Mouse (Mus musculus) midbrain, postnatal 0 days (tissue): ENCODE results near the gene Mta3. TPM values are rescaled to one million over a fixed set of nuclear protein-coding genes. Genes with fewer than 3 reads are reported as not detected.

Experiments used
- ATAC-seq: fragments of 200-750 bp; cut with Nextera tagmentation; 2 replicates; pipeline ENCODE4 v1.8.0; 2017; ENCODE audit warnings: moderate number of reproducible peaks, mild to moderate bottlenecking, moderate TSS enrichment, moderate library complexity; ENCODE audit not compliant: low FRiP score
- DNase-seq: peaks from one replicate; pipeline ENCODE4 v3.0.0-alpha.2; 2015; ENCODE audit warnings: low spot score
- H3K27ac ChIP-seq: fragments of 300-500 bp; sonication (generic); 2 replicates; pipeline ENCODE4 v1.5.1; 2014; ENCODE audit warnings: low read depth, mild to moderate bottlenecking, low read length, mixed read lengths
- H3K27me3 ChIP-seq: fragments of 300-500 bp; sonication (generic); 2 replicates; pipeline ENCODE4 v1.6.1; 2014; ENCODE audit warnings: low read length, control low read depth, mixed read lengths; ENCODE audit not compliant: insufficient read depth
- H3K36me3 ChIP-seq: fragments of 300-500 bp; sonication (generic); 2 replicates; pipeline ENCODE4 v1.6.1; 2014; ENCODE audit warnings: low read length, control low read depth, mixed read lengths; ENCODE audit not compliant: insufficient read depth
- H3K4me1 ChIP-seq: fragments of 300-500 bp; sonication (generic); 2 replicates; pipeline ENCODE4 v1.6.1; 2014; ENCODE audit warnings: mild to moderate bottlenecking, control low read depth, antibody characterized with exemption, low read length, mixed read lengths; ENCODE audit not compliant: insufficient read depth
- H3K4me2 ChIP-seq: fragments of 300-500 bp; sonication (generic); 2 replicates; pipeline ENCODE4 v1.6.1; 2014; ENCODE audit warnings: low read depth, mild to moderate bottlenecking, low read length, mixed read lengths; ENCODE audit not compliant: poor library complexity, severe bottlenecking
- H3K4me3 ChIP-seq: fragments of 300-500 bp; sonication (generic); 2 replicates; pipeline ENCODE4 v1.5.1; 2014; ENCODE audit warnings: low read depth, mild to moderate bottlenecking, low read length, moderate library complexity
- H3K9ac ChIP-seq: fragments of 300-500 bp; sonication (generic); replicated peaks from 2 replicates; pipeline ENCODE4 v1.6.1; 2014; ENCODE audit warnings: mild to moderate bottlenecking, low read length, moderate library complexity, mixed read lengths; ENCODE audit not compliant: poor library complexity, severe bottlenecking
- H3K9me3 ChIP-seq: fragments of 300-500 bp; sonication (generic); 2 replicates; pipeline ENCODE4 v1.6.1; 2016; ENCODE audit warnings: low read length, control low read depth
- CTCF ChIP-seq: IDR thresholded peaks from 2 replicates; pipeline ENCODE4 v1.5.1; 2016; ENCODE audit warnings: antibody characterized with exemption, mild to moderate bottlenecking
- WGBS: fragments of 180-500 bp; shearing (Covaris S2); extraction: QIAGEN DNeasy Blood & Tissue Kit; methylation state at CpG from one replicate; pipeline ENCODE4 v1.1.7; 2014; 5-methylcytosine and 5-hydroxymethylcytosine counted together
- polyA plus RNA-seq: library from polyadenylated mRNA; unstranded; fragments of >200 nt; fragmentation: Nextera tagmentation; extraction: Ambion mirVana; gene quantifications from 2 replicates; pipeline ENCODE4 v1.2.1, GENCODE M21; 2015
- total RNA-seq: library from RNA; depleted of rRNA; stranded (reverse); fragments of >200 nt; gene quantifications from 2 replicates; pipeline ENCODE4 v1.2.3, GENCODE M21; 2014

The Mta3 gene
- total and polyA plus RNA-seq, 2 experiments from 2014 or later = 28.9 to 43.6 TPM

DNA sequence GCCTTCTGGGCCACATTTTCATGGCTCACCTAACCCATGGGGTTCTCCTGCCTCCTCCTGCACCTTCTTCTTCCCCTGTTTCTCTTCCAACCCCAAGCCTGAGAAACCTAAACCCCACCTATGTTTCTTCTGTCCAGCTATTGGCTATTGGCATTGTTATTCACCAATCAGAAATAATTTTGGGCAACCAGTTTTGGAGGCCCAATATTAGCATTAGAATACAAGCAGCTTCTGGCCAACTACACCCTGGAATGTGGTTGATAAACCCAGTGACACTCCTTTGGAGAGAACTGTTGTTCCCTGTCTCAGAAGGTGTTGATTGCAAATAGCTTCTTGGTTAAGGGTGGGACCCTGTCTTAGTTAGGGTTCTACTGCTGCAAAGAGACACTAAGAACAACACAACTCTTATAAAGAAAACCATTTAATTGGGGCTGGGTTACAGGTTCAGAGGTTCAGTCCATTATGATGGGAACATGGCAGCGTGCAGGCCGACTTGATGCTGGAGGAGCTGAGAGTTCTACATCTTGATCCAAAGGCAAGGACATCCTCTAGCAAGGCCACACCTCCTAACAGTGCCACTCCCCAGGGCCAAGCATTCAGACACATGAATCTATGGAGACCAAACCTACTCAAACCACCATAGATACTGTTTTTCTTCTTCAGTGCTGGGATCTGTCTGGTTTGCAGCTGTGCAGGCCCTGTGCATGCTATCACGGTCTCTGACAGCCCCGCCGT lies 44.4 kb downstream of the Mta3 start:
- no peak overlapping the region for H3K4me3 ChIP-seq
- peaks cover 3% of the 10 kb centered on the region; the same call in 1 of the 2 replicates for H3K36me3 ChIP-seq
- DNase-seq = no peak
- no peaks in the 10 kb centered on the region for H3K4me1 ChIP-seq
- WGBS = 92% methylated on average over 5 of the region's 5 CpGs
- TF ChIP-seq CTCF = no peak
- no peak overlapping the region for H3K27ac ChIP-seq
- no peak for ATAC-seq
- H3K9ac ChIP-seq = no peak overlapping the region
- H3K27me3 ChIP-seq = no peaks in the 10 kb centered on the region
- H3K9me3 ChIP-seq = no peaks in the 10 kb centered on the region
- no peak overlapping the region for H3K4me2 ChIP-seq

DNA sequence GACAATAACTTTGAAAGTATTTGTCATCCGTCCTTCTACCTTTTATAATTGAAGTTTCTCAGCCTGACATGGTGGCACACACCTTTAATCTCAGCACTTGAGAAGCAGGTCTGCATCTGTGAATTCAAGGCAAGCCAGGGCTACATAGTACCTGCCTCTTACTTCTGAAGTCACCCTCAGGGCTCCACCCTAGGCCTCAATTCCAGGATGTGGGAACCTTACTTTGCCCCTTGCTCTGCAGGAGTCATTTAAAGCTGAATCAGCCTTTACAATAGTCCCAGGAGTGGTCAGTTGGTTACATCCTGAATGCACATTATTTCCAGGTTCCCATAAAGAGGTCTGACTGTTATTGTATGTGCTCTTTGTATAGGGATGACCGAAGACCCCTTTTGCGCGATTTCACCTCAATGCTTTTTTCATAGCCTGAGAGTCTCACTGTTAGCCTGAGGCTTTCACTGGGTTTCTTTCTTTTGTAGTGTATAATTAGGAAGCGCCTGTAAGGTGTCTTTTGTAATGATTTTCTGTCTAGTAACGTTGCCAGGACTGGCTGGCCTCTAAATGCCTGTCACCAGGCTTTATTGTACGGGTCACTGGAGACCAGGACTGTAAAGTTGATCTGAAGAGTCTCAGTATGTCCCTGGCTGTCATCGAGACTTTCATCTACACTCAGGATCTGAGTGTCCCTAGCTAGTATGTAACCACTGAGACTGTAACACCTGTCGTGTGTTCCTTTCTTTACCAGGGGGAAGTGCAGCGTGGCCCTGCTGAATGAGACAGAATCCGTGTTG lies 47.3 kb downstream of the Mta3 start:
- H3K4me1 ChIP-seq = no peaks in the 10 kb centered on the region
- H3K27me3 ChIP-seq = no peaks in the 10 kb centered on the region
- H3K9me3 ChIP-seq = no peaks in the 10 kb centered on the region
- peaks cover 12% of the 10 kb centered on the region; the same call in 1 of the 2 replicates for H3K36me3 ChIP-seq
- DNase-seq = no peak
- WGBS = 60% methylated on average over 11 of the region's 11 CpGs
- no peak for TF ChIP-seq CTCF
- H3K27ac ChIP-seq = no peak overlapping the region
- H3K4me3 ChIP-seq = no peak overlapping the region
- H3K4me2 ChIP-seq = no peak overlapping the region
- no peak overlapping the region for H3K9ac ChIP-seq
- no peak for ATAC-seq

DNA sequence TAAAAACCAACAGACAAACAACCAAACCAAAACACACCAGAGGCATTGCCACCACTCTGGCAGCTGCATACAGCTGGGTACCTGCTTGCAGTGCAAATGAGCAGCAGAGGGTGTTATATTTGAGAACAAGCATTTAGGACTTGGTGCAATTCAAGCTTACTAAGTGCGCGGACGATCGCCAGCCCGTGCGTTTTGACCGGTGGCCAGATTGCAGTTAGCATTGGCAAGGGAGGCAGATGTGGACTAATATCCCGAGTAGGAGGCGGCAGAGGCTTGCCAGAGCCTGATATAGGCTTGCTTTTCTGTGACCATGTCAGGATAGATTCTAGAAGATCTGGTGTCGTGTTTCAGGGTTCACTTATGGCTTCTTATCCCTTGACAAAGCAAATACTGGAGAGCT lies 52.1 kb downstream of the Mta3 start:
- Histone ChIP-seq H3K9me3 (no peaks in the 10 kb centered on the region), H3K27me3 (no peaks in the 10 kb centered on the region), H3K9ac (no peak overlapping the region), H3K4me1 (no peaks in the 10 kb centered on the region), H3K36me3 (peaks cover 12% of the 10 kb centered on the region; the same call in 1 of the 2 replicates), H3K4me2 (no peak overlapping the region), H3K4me3 (no peak overlapping the region), H3K27ac (no peak overlapping the region)
- DNase-seq = no peak
- TF ChIP-seq CTCF = no peak
- 92% methylated on average over 10 of the region's 10 CpGs for WGBS
- ATAC-seq = no peak

DNA sequence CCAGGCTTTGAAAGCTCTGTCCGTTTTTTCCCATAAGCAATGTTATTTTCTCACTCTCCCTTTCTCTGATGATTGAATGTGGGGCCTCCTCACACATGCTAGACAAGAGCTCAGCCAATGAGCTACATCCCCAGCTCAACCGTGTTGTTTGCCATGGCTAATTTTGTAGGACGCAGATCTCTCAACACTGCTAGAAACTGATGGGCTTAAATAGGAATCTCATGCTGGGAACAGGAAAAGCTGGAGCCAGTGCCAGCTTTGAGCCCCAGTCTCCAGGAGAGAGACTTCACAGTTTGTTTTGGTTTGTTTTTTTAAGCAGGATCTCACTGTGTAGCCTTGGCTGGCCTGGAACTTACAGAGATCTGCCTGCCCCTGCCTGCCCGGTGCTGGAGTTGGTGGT lies 53.6 kb downstream of the Mta3 start:
- Histone ChIP-seq H3K4me2 (no peak overlapping the region), H3K4me1 (no peaks in the 10 kb centered on the region), H3K4me3 (no peak overlapping the region), H3K9me3 (no peaks in the 10 kb centered on the region), H3K36me3 (peaks cover 10% of the 10 kb centered on the region; the same call in 1 of the 2 replicates), H3K27ac (no peak overlapping the region), H3K9ac (no peak overlapping the region), H3K27me3 (no peaks in the 10 kb centered on the region)
- ATAC-seq = no peak
- no peak for DNase-seq
- 56% methylated on average over 4 of the region's 4 CpGs for WGBS
- TF ChIP-seq CTCF = no peak

DNA sequence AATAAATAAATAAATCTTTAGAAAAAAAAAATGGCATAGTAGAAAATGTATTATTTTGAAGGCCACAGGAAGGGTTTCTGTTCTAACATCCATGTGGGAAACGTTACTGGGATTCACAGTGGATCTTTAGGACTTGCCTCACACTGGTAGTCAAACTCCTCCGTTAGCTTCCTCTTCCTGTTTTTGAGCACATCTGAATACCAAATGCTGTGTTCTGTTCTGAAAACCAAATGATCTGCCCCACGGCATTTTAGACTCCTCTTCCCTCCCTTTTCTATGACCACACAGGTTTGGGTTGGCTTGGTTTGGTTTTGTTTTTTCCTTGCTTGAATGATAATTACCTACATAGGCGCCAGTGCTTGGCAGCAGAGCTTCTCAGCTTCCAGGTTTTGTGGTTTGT lies 58.6 kb downstream of the Mta3 start:
- no peak overlapping the region for H3K9ac ChIP-seq
- H3K27me3 ChIP-seq = no peaks in the 10 kb centered on the region
- H3K4me3 ChIP-seq = no peak overlapping the region
- TF ChIP-seq CTCF = no peak
- 90% methylated on average over 4 of the region's 4 CpGs for WGBS
- ATAC-seq (no peak), DNase-seq (no peak)
- no peak overlapping the region for H3K27ac ChIP-seq
- H3K36me3 ChIP-seq = peaks cover 8% of the 10 kb centered on the region; the same call in 1 of the 2 replicates
- H3K4me2 ChIP-seq = no peak overlapping the region
- H3K4me1 ChIP-seq = no peaks in the 10 kb centered on the region
- no peaks in the 10 kb centered on the region for H3K9me3 ChIP-seq

DNA sequence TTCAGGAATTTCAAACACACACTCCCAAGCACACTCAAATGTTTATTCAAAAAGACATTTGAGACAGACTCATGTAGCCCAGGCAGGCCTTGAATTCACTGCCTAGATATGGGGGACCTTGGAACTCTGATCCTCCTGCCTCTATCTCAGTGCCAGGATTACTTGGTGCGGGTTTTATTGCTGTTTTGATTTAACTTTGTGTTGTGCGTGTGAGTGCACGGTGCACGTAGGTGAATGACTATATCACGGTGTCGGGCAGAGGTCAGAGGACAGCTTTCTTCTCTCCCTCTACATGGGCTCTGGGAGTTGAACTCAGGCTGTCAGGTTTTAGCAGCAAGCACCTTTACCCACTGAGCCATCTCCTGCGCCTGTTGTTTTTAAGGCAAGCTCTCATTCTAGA lies 61.1 kb downstream of the Mta3 start:
- TF ChIP-seq CTCF = no peak
- Histone ChIP-seq H3K27me3 (no peaks in the 10 kb centered on the region), H3K9me3 (no peaks in the 10 kb centered on the region), H3K4me3 (no peak overlapping the region), H3K4me2 (no peak overlapping the region), H3K27ac (no peak overlapping the region), H3K4me1 (no peaks in the 10 kb centered on the region), H3K36me3 (peaks cover 8% of the 10 kb centered on the region; the same call in 1 of the 2 replicates), H3K9ac (no peak overlapping the region)
- no peak for DNase-seq
- 95% methylated on average over 7 of the region's 7 CpGs for WGBS
- ATAC-seq = no peak
